Mouse (Mus musculus) limb, embryonic 15.5 days (tissue): ENCODE data around the gene Nnat. TPM values are rescaled to one million over a fixed set of nuclear protein-coding genes. Genes with fewer than 3 reads are reported as not detected.
"Not testable (repeated sequence)": the region's sequence is repeated elsewhere in the genome, so short reads cannot be mapped to it uniquely, and the experiment has no call there.

Source experiments
- ATAC-seq: fragments of 200-750 bp; cut with Nextera tagmentation; 2 replicates; pipeline ENCODE4 v1.8.0; 2017; ENCODE audit warnings: low read depth, moderate TSS enrichment; ENCODE audit not compliant: insufficient number of reproducible peaks, low FRiP score, low TSS enrichment
- H3K27ac ChIP-seq: fragments of 300-500 bp; sonication (generic); 2 replicates; pipeline ENCODE4 v1.5.1; 2015; ENCODE audit warnings: moderate library complexity, mild to moderate bottlenecking, inconsistent platforms
- H3K27me3 ChIP-seq: fragments of 300-500 bp; sonication (generic); 2 replicates; pipeline ENCODE4 v1.6.1; 2015; ENCODE audit warnings: inconsistent platforms
- H3K36me3 ChIP-seq: fragments of 300-500 bp; sonication (generic); 2 replicates; pipeline ENCODE4 v1.6.1; 2015; ENCODE audit warnings: inconsistent platforms
- H3K4me1 ChIP-seq: fragments of 300-500 bp; sonication (generic); 2 replicates; pipeline ENCODE4 v1.6.1; 2015; ENCODE audit warnings: inconsistent platforms
- H3K4me2 ChIP-seq: fragments of 300-500 bp; sonication (generic); 2 replicates; pipeline ENCODE4 v1.6.1; 2015; ENCODE audit warnings: mild to moderate bottlenecking, inconsistent platforms
- H3K4me3 ChIP-seq: fragments of 300-500 bp; sonication (generic); 2 replicates; pipeline ENCODE4 v1.5.1; 2015; ENCODE audit warnings: mild to moderate bottlenecking, inconsistent platforms
- H3K9ac ChIP-seq: fragments of 300-500 bp; sonication (generic); 2 replicates; pipeline ENCODE4 v1.6.1; 2015; ENCODE audit warnings: inconsistent platforms
- H3K9me3 ChIP-seq: fragments of 300-500 bp; sonication (generic); 2 replicates; pipeline ENCODE4 v1.6.1; 2016; ENCODE audit warnings: inconsistent platforms
- WGBS: fragments of 180-500 bp; shearing (Covaris S2); methylation state at CpG from one replicate; pipeline ENCODE4 v1.1.7; 2015; 5-methylcytosine and 5-hydroxymethylcytosine counted together
- polyA plus RNA-seq: library from polyadenylated mRNA; unstranded; fragments of >200 nt; fragmentation: Nextera tagmentation; extraction: Ambion mirVana; gene quantifications from 2 replicates; pipeline ENCODE4 v1.2.1, GENCODE M21; 2015

The Nnat gene
- polyA plus RNA-seq, 1 experiment from 2014 or later: 285 TPM

DNA sequence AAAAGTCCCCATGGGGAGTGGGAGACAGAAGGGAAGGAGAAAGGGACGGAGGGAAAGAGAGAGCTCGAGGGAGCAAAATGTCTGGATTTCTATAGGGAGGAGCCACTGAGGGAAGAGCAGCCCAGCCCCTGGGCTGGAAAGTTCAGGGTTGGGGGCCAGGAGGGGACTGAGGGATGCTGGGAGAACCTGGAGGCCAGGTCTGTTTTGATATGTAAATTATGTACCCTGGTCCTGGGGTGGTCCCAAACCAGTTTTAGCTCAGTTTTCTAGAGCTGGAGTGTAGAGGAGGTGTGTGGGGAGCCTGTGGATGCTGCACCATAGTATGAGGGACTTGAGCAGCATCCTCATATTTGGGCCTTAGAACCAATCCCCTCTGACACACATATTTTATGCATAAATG is 9.0 kb downstream of the Nnat start:
- Histone ChIP-seq H3K4me2 (no peak overlapping the region), H3K27ac (no peak overlapping the region), H3K27me3 (no peaks in the 10 kb centered on the region), H3K36me3 (0 out of 2 replicates have a peak, but pooled peaks cover 2% of the 10 kb centered on the region), H3K9me3 (no peaks in the 10 kb centered on the region), H3K4me1 (peaks cover 16% of the 10 kb centered on the region), H3K9ac (no peak overlapping the region), H3K4me3 (no peak overlapping the region)
- ATAC-seq: no peak
- WGBS: 30% methylated on average over 2 of the region's 2 CpGs

DNA sequence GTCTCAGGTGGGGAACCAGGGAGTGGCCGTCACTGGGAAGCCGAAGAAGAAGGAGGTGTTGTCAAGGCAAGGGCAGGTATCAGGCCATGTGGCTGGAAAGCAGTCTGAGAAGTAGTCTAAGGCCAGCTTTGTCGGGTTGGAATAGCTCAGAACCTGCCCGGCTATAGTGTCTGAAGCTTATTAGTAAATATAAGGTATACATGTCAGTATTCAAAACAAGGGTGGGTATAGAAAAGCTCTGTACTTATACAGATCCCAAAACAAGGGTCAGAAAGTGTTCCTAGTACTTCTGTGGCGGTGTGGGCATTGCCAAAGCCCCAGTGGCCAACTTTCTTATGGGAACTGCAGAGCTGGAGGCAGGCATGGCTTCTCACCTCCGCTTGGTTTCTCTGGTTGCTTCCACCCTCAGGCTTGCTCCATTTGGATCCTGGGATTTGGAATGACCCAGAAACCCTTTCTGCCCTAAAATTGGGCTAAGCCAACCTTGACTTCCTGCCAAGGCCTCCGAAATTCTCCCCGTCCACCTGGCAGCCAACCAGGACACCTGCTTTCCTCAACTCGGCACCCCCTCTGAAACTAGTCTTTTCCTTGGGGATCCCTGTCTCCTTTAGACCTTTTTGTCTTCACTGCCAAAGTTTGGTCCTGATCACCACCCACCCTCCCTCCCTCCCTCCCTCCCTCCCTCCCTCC is 10.1 kb downstream of the Nnat start:
- Histone ChIP-seq H3K27me3 (no peaks in the 10 kb centered on the region), H3K9ac (no peak overlapping the region), H3K4me1 (peaks cover 9% of the 10 kb centered on the region), H3K9me3 (no peaks in the 10 kb centered on the region), H3K27ac (no peak overlapping the region), H3K4me3 (no peak overlapping the region), H3K36me3 (no peaks in the 10 kb centered on the region), H3K4me2 (no peak overlapping the region)
- no peak for ATAC-seq
- 55% methylated on average over 9 of the region's 9 CpGs for WGBS

DNA sequence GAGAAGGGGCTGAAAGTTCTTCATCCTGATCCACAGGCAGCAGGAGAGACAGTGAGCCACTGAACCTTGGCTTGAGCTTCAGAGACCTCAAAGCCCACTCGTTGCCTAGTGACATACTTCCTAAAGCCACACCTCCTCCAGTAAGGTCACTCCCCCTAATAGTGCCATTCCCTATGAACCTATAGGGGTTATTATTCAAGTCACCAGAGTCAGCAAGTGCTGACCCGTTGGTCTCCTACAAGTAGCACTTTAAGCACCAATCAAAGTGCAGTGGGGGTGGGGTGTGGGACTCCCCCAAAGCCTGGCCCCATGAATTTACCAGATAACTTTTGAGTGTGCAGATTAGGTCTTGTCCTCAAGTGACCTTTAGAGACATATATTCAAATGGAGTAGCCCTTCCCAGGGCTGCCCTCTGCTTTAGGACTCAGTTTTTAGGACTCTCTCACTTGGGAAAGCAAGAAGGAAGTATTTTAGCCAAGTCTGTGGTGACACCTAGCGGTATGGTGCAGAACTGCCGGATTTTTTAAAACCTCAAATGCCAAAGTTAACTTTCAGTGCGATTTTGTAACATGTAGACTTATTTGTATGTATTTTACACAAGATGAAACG is 11.4 kb downstream of the Nnat start, which contains the start of gene Blcap:
Gene Blcap (minus strand): TSS at position 51 of the 609 bp plus-strand sequence.
- no peak for ATAC-seq
- Histone ChIP-seq H3K9ac (no peak within 1 kb of the TSS), H3K4me1 (peaks cover 5% of the 10 kb centered on the region; the same call in 1 of the 2 replicates), H3K27ac (no peak within 1 kb of the TSS), H3K36me3 (no peaks in the 10 kb centered on the region), H3K4me2 (no peak within 1 kb of the TSS), H3K27me3 (no peaks in the 10 kb centered on the region), H3K4me3 (no peak within 1 kb of the TSS), H3K9me3 (no peaks in the 10 kb centered on the region)
- 5% methylated on average over 6 of the region's 6 CpGs for WGBS

DNA sequence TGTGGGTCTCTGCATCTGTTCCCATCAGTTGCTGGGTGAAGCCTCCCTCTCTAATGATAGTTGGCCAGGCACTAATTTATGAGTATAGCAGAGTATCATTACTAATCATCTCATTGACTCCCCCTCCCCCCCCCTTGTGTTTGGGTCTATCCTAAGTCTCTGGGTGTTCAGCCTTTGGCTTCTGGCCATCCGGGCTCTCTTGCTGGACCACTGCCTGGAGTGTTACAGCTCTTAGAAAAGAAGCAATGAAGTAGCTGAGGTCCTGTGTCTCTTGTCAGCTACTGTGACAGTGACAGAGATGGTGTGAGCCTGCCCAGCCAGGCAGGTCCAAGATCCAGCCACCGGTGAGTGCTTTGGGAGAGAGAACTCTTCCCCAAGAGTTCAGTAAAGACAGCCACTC is 12.9 kb downstream of the Nnat start:
- ATAC-seq: no peak
- H3K4me3 ChIP-seq: no peak overlapping the region
- WGBS: 62% methylated on average over 2 of the region's 2 CpGs

DNA sequence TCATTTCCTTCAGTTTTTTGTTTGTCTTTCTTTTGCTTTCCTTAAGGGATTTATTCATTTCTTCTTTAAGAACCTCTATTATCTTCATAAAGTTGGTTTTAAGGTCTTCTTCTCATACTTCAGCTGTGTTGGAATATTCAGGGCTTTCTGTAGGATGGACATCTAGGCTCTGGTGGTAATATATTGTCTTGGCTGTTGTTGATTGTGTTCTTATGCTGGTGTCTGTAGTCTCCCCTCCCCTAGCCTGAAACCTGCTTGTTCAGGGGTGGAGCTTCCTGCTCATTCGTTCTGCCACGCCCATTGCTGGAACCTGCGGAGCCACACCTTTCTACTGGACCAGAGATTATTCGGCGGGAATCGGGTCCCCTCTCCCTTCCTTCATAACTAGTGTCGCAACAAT is 25.5 kb downstream of the Nnat start:
- ATAC-seq, H3K4me2 ChIP-seq, H3K27ac ChIP-seq, H3K9me3 ChIP-seq, H3K9ac ChIP-seq, H3K4me3 ChIP-seq, H3K27me3 ChIP-seq, H3K4me1 ChIP-seq, H3K36me3 ChIP-seq: not testable (repeated sequence)
- WGBS: 27% methylated on average over 7 of the region's 7 CpGs

More for the DNA sequence above, 12.9 kb downstream of the Nnat start:
- Histone ChIP-seq H3K4me1 (no peaks in the 10 kb centered on the region), H3K27ac (no peak overlapping the region), H3K9ac (no peak overlapping the region), H3K36me3 (no peaks in the 10 kb centered on the region), H3K9me3 (no peaks in the 10 kb centered on the region), H3K27me3 (no peaks in the 10 kb centered on the region), H3K4me2 (no peak overlapping the region)

DNA sequence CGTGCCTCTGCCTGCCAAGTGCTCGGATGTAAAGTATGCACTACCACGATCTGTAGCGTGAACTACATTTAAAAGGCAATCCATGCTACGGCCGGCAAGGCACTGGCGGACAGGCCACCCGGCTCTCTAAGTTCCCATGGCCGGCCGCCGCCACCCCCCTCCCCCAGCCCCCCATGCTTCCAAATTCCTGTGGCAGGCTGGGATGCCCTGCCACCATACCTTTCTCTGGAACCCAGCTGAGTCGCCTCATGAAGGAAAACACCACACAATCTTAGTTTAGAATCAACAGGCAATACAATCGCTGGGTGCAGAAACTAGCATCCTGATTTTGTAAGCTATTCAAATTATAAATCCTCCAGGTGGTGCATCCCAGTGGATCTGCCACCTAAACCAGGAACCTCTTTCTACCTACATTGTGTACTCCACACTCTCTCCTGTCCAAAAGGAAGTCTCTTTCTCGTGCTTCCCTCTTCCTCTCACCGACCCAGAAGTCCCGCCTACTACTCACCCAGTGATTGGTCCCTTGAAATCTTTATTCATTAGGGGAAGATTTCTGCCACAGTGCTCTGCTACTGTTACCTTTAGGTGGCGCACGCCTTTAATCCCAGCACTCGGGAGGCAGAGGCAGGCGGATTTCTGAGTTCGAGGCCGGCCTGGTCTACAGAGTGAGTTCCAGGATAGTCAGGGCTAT is 37.1 kb downstream of the Nnat start:
- ATAC-seq: no peak
- H3K27ac ChIP-seq: no peak overlapping the region
- H3K9ac ChIP-seq: no peak overlapping the region
- no peaks in the 10 kb centered on the region for H3K36me3 ChIP-seq
- H3K4me1 ChIP-seq: peaks cover 6% of the 10 kb centered on the region; the same call in 1 of the 2 replicates
- WGBS: 66% methylated on average over 22 of the region's 22 CpGs
- H3K4me3 ChIP-seq: no peak overlapping the region
- H3K27me3 ChIP-seq: no peaks in the 10 kb centered on the region
- no peak overlapping the region for H3K4me2 ChIP-seq
- no peaks in the 10 kb centered on the region for H3K9me3 ChIP-seq

DNA sequence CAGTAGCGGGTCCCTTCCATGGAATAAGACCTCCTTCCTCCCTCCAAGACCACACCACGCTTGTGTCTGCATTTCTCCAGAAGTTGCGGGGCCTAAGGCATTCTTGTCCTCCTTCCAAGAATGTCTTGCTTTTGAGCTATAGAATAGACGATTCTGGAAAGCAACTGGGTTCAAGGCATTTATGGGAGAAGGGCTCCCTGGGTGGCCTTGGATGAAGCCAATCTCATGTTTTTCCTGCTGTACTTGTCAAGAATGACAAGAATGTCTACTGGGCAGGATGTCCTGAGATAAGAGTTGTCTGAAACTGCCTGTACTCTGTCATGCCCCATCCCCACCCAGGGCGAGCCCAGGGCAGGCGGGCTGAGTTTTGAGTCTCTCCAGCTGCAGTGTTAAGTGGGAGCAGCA is 41.6 kb downstream of the Nnat start:
- 0 out of 2 replicates have a peak, but pooled peaks cover 11% of the 10 kb centered on the region for H3K27me3 ChIP-seq
- no peaks in the 10 kb centered on the region for H3K9me3 ChIP-seq
- no peak overlapping the region for H3K4me3 ChIP-seq
- WGBS: 44% methylated on average over 6 of the region's 6 CpGs
- no peaks in the 10 kb centered on the region for H3K36me3 ChIP-seq
- ATAC-seq: no peak
- peaks cover 6% of the 10 kb centered on the region; the same call in 1 of the 2 replicates for H3K4me1 ChIP-seq
- H3K27ac ChIP-seq: no peak overlapping the region
- no peak overlapping the region for H3K4me2 ChIP-seq
- no peak overlapping the region for H3K9ac ChIP-seq

DNA sequence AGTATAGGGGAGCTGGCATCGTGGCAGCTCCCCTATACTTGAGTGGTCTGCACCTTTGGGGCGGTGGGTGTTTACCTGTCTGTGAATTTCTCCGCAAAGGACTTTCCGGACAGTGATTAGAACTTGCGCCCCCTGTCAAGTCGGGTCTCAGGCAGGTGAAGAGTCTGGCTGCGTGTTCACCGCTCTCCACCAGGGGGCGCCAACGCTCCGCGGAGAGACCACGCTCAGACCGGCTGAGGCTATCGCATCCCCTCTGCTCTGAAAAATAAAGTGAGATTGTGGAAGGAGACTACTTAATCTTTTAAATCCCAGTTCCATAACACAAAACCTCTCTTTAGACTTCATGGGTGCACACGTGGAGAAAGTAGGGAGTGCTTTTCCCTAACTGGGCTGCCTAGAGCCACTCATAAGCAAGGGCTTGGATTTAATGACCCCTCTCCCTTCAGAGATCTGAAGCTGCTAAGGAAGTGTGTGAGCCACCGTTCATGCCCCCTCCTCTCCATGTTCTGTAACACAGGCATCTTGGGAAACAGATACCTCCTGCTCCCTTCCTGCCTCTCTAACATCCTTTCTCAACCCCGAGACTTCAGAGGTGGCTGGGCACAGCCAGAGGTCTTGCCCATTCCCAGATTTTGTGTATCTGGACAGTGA is 45.3 kb downstream of the Nnat start:
- Histone ChIP-seq H3K4me1 (peaks cover 14% of the 10 kb centered on the region), H3K9me3 (no peaks in the 10 kb centered on the region), H3K4me2 (no peak overlapping the region), H3K4me3 (no peak overlapping the region), H3K27ac (no peak overlapping the region), H3K9ac (no peak overlapping the region), H3K27me3 (0 out of 2 replicates have a peak, but pooled peaks cover 11% of the 10 kb centered on the region), H3K36me3 (no peaks in the 10 kb centered on the region)
- no peak for ATAC-seq
- WGBS: 6% methylated on average over 18 of the region's 18 CpGs

DNA sequence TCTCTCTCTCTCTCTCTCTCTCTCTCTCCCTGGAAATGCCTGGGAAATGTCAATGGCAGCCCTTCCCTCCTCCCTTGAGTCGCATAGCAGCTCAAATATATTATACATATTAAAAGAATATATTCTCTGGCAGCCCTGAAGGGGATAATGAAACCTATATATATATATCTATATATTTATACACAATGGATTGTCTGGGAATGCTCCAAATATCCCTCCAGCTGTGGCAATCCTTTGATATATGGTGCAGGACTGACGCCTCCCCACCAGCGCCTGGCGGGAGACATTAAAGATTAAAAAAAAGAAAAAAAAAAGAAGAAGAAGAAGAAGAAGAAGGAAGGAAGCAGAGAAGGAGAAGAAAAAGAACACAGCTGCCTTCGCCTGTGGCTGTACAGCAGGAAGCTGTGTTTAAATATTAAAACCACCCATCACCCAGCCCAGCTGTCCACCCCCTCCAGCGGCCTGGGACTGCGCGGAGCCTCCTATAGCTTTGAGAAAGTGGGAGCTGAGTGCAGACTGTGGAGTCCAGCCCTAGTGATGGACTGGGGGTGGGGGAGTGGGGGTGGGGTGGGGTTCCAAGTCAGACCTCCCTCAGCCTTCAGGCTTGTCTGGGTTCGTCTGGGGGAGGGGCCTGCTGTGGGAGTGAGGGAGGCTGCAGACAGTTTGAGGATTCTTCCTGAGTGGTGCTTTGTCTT is 47.8 kb downstream of the Nnat start:
- H3K9ac ChIP-seq: no peak overlapping the region
- WGBS: 24% methylated on average over 9 of the region's 9 CpGs
- H3K4me3 ChIP-seq: no peak overlapping the region
- no peak overlapping the region for H3K27ac ChIP-seq
- H3K9me3 ChIP-seq: no peaks in the 10 kb centered on the region
- ATAC-seq: no peak
- no peak overlapping the region for H3K4me2 ChIP-seq
- H3K27me3 ChIP-seq: 0 out of 2 replicates have a peak, but pooled peaks cover 13% of the 10 kb centered on the region
- peaks cover 8% of the 10 kb centered on the region; the same call in 1 of the 2 replicates for H3K4me1 ChIP-seq
- no peaks in the 10 kb centered on the region for H3K36me3 ChIP-seq

DNA sequence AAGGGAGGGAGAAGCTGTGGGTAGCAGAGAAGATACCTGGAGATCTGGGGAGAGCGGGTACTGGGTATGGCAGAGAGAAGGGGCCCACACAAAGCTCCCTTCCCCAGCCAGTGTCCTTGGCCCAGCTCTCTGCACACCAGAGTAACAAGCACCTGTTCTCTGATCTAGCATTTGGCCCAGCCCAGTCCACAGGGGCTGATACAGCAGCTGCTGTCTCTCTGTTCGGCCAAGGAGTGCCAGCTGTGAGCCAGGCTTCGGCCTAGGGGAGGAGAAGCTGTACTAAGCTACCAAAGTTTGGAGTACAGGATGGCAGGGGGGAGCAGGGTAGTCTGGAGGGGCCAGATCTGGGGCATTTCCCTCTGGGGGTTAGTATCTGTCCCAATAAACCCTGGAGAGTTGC is 51.9 kb downstream of the Nnat start:
- 61% methylated on average over 3 of the region's 3 CpGs for WGBS
- Histone ChIP-seq H3K4me3 (no peak overlapping the region), H3K9ac (no peak overlapping the region), H3K4me2 (no peak overlapping the region), H3K36me3 (no peaks in the 10 kb centered on the region), H3K27me3 (0 out of 2 replicates have a peak, but pooled peaks cover 7% of the 10 kb centered on the region), H3K9me3 (no peaks in the 10 kb centered on the region), H3K4me1 (peaks cover 12% of the 10 kb centered on the region; the same call in 1 of the 2 replicates), H3K27ac (no peak overlapping the region)
- ATAC-seq: no peak
